Mouse (Mus musculus) embryonic fibroblast, embryonic 13.5 days (primary cell): ENCODE results near the gene Hspb8.

Experiments used
- CTCF ChIP-seq: IDR thresholded peaks from 2 replicates; pipeline ENCODE4 v1.5.1; 2011; ENCODE audit warnings: mild to moderate bottlenecking, control low read depth, low read length, moderate library complexity, borderline replicate concordance; ENCODE audit not compliant: insufficient read depth
- POLR2A ChIP-seq: IDR thresholded peaks from 2 replicates; pipeline ENCODE4 v1.6.1; 2011; ENCODE audit warnings: low read depth, mild to moderate bottlenecking, control low read depth, low read length, moderate library complexity

- TF ChIP-seq POLR2A, result peak; percentile 15; the same call in 1 of the 2 replicates
- no peak for TF ChIP-seq CTCF
These were observed 728 bp downstream of the Hspb8 start for GRCm38 (mm10) chr5:116421791-116422481.
